Mouse (Mus musculus): ENCODE results near the gene Cacna2d3.

Gene Cacna2d3

DNA sequence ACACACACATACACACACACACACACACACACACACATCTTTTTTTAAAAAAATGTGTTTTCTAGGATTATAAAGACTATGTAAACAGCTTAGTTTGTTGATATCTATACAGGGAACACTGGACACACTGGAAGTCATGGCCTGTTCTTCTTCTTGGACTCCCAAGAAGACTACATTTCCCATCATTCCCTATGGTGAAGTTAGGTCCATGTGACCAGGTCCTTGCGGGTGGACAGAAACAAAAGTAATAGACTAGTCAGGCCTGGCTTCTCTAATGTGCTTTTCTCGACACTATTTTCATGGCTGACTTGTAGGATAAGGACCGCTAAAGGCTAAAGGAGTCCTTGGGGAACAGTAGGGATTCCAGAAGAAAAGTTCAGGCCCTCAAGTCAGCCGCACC lies 78.4 kb downstream of the Cacna2d3 start:
- no peak for DNase-seq (ENCODE audit: low read depth, low spot score)

DNA sequence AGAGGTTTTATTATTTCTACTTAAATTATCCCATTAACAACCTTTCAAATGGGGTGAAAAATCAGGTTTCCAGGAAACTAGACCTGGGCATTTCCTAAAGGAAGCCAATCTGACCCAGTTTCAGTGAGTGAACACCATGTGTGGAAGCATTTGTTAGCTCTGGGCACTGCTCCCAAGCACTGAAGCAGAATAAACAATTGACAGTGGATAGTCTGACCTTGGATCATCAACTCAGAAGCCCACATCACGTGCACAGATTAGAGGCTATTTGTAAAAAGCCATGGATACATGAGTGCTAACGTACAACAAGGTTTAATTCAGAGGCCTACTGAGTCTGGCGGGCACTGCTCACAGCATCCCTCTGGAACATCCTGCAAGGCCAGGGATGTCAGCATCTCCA lies 82.4 kb downstream of the Cacna2d3 start:
- no peak for DNase-seq (ENCODE audit: low read depth, low spot score)

DNA sequence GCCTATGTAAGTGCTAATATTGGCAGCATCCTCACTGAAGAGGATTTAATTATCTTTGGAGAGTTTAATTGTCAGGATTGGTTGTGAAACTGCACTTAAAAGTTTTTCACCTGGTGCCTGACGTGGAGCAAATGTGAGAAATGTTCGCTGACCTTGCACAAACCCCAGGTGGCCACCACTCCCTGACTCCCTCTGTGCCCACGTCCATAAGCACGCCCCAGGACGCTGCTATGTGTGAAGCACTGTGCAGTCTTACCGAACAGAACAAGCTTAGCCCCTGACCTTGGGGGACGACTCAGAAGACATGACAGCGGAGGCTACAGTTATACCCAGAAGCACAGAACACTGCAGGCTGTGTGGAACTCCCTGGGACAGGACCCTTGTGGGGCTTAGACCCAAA lies 93.5 kb downstream of the Cacna2d3 start:
- no peak for DNase-seq (ENCODE audit: low read depth, low spot score)

DNA sequence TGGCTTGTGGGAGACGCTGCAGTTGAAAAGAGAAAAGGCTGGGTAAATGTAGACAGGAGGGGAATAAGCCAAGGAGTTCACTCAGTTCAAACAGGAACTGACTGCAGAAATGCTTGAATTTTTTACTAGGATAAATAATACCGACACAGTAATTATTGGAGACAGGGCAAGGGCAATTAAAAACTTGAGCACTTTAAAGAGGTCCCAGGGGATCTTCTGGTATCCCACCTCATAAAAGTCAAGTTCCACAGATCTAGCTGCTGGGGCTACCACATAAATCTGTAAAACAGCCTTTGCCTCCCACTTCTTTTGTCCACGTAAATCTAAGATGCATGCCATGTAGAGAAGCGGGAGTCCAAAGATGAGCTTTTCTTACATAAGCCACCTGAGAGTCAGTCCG lies 109.2 kb downstream of the Cacna2d3 start:
- DNase-seq (ENCODE audit: low read depth, low spot score) = no peak

DNA sequence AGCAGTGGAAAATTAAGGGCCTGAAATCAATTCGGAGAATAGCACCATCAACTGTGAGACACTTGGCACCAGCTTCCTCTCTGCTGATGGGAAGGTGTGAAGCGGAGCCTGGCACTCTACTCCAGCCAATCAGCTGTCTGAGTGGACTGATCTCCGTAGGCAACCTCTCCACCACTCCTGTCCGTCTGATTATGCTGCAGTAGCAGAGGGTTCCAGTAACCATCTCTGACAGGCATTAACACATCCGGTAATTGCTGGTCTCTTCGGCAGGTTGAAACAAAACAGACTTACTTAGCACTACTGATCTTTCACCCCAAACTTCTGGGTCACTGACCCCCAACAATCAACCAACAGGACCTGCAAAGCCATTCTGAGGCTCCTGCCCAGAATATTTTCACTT lies 112.9 kb downstream of the Cacna2d3 start:
- no peak for DNase-seq (ENCODE audit: low read depth, low spot score)

DNA sequence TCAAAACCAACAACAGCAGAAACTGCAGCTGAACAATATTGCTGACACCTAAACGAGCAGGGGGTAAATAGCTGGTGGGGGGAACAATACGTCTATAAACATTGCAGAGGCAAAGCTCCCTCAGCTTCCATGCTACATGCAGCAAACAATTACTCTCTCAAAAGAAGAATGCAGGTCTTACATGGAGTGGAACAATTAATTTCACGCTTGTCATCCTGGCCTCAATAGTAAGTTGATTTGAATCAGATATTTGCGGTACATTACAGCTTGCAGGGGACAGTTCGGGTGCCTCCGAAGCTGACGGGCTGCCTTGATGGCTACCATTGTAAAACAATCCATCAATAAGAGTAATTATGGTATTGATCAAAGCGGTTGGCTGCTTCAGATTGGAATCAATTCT lies 122.2 kb downstream of the Cacna2d3 start:
- no peak for DNase-seq (ENCODE audit: low read depth, low spot score)

DNA sequence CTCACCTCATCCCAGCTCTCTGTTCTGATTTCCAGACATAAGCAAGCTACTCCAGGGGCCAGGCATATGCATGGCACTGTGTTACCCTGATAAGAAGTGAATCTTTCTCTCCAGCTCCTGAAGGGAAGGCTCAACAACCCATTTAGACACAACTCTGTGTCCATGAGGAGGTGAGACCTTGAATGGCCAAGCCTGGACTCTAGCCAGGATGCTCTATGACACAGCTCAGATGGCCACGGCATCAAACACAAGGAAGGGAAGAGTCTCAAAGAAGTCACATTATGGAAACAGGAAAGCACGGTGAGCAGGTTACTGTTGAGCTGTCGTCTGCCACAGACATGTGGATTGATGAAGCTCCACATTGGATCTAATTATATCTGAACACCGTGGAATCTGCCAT lies 128.8 kb downstream of the Cacna2d3 start:
- no peak for DNase-seq (ENCODE audit: low read depth, low spot score)

DNA sequence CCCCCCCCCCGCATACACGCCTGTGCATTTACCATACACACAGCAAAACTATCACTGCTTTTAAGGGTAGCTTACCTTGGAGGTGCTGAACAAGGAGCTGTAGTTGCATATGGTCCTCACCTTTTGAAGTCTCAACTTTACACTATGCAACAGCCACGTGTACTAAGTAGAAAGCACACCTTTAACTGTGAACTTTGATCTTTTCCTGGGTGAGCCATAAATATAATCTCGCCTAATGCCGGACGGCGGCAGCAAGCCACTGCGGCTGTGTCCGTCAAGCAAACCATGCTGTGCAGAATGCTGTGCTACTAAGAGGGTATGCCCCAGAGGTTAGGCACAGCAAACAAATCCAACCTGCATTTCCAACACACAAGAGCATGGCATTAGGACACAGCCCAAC lies 132.0 kb downstream of the Cacna2d3 start:
- DNase-seq (ENCODE audit: low read depth, low spot score) = no peak

DNA sequence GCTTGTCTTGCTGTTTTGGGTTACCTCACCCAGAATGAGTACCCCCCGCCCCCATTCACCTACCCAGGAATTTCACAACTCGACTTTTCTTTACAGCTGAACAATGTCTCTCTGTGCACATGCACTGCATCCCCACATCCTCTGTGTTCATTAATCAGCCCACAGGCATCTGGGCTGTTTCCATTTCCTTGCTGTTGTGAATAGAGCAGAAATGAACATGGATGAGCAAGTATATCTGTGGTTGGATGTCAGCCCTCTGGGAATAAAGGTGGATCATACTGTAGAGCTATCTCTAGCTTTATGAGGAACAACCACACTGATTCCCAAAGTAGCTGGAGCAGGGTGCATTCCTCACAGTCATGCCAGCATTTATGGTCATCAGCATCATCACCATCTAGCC lies 139.7 kb downstream of the Cacna2d3 start:
- no peak for DNase-seq (ENCODE audit: low read depth, low spot score)

DNA sequence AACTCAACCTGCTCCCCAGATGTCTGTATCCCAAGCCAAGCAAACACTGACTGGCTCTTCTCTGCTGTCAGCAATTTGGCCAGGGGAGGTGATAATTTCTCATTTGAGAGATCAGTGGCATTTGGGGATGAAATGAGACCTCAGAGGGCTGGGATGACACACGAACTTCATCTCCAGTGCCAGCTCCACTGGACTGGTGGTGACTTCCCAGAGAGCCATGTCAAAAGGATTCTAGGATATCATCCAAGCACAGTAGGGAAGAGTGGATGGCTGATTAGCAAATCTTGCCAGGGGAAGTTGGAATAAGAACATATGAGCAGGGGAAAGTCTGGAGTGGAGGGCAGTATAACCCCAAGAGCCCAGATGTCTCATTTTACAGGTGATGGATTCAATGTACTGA lies 143.9 kb downstream of the Cacna2d3 start:
- DNase-seq (ENCODE audit: low read depth, low spot score) = no peak

DNA sequence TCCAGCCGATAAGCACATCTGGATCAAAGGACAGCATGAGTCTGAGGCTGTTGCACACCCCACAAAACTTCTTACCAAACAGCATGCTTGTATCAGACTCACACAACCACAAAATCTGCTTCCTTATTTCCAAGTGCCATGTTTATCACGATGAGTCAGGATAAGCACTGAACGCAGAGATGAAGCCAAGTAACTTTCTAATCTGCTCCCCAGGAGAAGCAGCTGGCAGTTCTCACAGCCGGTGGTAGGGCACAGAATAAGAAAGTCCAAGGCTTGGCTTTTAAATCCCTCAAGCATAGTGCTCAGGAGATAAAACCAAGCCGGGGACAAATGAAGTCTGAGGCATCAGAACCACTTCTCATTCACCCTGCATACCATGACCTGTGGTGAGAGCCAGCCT lies 146.1 kb downstream of the Cacna2d3 start:
- no peak for DNase-seq (ENCODE audit: low read depth, low spot score)

DNA sequence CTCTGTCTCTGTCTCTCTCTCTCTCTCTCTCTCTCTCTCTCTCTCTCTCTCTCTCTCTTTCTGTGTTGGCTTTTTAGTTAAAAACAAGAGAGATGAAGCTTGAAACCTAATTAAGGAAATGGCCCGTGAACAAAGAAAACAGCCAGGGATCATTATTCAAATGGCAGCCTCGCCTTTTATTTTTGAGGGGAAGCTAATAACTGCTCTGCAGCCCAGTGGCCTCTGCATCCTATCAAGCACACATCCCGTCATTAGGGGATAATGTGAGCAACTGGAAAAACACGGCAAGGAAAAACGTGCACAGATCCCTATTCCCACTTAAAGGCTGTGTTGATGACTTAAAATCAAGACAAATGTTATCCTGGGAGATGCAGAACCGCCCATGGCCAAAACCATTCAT lies 159.0 kb downstream of the Cacna2d3 start:
- no peak for DNase-seq (ENCODE audit: low read depth, low spot score)

DNA sequence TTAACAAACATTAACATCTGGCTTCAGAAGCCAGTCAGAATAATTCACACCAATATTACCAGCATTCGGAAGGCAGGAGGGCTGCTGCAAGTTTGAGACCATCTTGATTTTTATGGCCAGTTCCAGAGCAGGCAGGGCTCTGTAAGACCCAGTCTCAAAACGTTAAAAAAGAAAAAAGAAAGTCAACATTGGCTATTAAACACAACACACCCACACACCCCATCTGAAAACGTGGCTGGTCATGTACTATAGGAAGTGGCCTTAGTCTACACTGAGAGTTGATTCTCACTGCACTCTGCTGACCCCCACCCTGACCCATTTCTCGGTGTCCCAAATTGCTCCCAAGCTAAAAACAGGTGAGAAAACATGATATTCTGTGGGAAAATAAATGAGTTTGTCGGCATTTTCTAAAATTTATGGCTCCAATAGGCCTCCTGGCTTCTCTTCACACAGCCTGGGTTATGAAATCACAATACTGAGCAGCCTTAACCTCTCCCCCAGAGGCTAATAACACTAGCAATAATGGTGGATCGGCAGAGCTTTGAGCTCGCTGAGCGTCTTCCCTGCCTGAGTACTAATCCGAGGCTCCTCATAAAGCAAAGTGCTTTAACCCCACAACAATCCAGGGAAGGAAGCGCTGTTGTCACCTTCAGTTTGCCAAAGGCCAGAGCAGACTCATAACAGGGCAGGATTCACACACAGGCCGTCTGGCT lies 160.4 kb downstream of the Cacna2d3 start:
- no peak for DNase-seq (ENCODE audit: low read depth, low spot score)

DNA sequence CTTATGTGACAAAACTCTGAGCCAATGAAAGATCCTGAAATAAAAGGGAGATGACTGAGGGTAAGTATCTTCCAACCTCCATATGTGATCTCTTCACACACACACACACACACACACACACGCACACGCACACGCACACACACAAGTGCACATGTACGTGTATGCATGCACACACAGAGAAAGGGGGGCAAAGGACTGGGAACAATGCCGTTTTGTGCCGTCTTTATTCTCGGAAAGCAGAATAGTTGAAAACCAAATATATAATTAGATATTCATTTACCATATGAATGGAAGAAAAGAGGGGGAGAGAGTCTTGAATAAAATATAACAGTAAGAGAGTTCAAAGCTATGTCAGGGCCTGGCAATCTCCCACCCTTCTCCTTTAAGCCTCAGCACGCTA lies 163.2 kb downstream of the Cacna2d3 start:
- DNase-seq (ENCODE audit: low read depth, low spot score) = no peak

DNA sequence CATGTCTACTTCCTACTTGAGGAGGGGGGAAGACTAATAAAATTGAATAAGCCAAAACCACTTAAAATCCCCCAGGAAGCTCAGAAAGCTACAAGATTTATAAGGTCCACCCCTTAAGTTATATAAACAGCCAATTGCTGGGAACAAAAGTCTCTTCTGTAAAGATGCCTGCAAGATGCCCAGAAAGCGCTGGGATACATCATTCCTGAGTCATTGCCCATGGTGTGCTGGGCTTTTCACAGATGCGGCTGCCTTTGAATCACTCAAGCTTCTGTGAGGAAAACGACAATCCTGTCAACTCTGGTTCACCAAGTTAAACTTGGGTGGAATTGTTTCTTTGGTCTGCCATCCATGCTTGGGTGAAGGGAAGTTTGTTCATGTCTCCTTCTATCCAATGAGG lies 165.5 kb downstream of the Cacna2d3 start:
- no peak for DNase-seq (ENCODE audit: low read depth, low spot score)

DNA sequence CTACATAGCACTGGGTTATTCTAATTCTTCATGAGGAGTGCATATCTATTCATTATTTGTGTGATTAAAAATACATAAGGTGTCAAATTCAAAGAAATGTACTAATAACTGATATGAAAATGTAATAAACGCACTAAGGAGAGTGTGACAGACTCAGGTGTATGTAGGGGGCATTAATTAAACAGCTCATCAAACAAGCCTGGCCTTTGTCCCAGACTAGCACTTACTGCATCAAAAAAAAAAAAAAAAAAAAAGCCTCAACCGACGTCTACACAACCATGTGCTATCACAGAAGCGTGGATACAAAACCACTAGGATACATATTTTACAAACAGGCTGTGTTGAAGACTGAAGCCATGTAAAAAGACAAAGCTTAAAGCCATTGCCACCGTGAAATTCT lies 169.2 kb downstream of the Cacna2d3 start:
- no peak for DNase-seq (ENCODE audit: low read depth, low spot score)

DNA sequence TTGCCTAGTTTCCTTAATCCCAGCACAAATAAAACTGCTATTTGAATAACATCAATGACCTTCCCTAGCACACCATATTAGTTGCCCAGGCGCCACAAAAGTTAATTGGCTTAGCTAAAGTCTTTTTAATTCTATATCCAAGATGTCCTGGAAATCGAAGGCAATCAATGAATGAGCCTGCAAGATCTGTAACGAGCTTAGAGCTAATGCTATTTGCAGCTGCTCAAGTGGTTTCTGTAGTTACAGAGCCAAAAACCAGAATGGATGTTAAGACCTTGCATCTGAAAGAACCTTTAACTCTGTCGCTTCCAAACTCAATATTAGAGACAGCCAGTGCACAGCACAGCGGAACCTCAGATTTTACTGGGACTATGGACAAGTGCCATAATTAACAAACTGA lies 173.0 kb downstream of the Cacna2d3 start:
- DNase-seq (ENCODE audit: low read depth, low spot score) = no peak

DNA sequence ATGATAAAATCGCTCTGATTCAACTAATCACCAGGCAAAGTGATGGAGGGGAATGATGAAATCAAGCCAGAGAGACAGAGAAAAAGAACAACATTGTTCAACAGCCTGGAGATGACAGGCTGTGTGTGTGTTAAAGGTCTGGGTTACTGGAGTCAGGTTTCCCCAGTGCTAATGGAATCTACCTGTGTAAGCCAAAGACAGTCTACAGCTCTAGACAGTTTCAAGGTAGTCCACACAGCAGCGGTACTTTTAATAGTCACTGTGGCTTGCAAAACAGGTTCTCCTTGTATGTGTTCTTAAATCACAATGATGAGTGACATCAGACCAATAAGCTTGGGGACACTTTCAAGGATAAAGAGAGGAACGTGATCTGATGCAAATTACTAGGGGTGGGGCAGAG lies 191.1 kb downstream of the Cacna2d3 start:
- no peak for DNase-seq (ENCODE audit: low read depth, low spot score)

DNA sequence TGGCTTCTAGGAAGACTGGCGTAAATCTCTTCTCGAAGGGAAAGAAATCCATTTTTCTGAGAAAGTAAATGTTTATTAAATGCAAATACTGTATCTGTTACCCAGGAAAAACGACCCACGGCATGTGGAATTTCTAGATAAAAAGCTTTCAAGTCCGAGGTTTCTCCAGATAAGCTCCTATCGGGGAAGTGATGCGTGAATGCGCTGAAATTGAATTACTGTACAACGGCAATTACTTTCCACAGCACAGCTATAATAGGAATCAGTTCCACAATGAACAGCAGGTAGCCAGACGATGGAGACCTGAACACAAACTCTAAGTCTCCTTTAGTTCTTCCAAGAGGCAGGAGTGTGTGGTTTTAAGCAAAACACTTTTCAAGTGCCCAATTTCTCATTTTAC lies 193.0 kb downstream of the Cacna2d3 start:
- no peak for DNase-seq (ENCODE audit: low read depth, low spot score)

DNA sequence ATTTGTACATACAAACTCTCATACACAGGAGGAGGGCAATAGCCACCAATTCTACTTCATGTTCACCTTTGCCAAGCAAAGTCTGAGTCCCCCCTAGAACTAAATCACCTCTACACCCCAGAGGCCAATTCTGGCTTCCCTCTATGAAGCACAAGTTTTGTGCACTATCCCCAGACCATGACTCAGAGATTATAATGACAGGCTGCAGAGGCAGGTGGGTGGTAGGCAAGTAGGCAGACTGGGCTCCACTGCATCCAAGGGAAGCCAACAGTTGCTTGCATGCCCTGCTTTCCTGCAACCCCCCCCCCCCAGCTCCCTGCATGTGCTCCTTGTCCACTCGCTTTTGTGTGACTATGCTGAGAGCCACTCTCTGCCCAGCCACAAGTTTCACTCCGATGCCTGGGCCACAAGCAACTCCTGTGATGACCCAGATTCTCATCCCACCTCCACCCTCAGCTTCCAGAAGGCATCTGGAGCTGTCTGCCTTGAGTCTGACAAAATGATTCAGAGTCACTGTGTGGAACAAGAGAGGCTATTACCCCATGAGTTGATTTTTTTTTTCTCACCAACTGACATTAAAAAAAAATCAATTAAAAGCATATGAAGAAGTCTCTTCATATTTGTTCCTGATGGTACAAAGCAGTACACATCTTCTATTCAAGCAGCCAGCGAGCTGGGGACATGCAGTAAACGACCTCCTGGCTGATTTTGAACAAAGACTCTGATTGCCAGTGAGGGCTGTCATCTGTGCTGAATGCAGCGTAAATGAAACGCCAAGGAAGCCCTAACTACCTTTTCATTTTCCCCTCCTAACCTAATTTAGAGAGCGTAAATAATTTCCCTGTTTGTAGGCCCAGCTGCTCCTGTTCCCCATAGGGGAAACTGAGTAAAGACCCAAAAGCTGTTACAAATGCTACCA lies 201.7 kb downstream of the Cacna2d3 start:
- DNase-seq (ENCODE audit: low read depth, low spot score) = no peak

DNA sequence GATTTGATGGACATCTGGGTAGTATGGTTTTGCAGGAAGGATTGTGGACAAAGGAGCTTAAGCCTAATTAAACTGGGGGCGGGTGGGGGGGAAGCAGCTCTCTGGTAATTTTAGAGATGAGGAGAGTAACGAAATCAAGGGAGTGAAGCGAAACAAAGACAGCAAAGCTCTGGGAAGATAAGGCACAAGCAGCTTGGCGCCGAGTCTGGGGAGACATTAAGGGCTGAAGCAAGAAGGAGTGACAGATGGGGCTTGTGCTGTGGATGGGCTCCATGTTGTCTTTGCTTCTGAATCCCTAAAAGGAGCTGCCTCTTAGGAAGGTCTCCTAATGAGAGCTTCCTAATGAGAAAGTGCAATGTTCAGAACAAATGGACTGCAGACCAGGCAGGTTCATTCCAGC lies 219.0 kb downstream of the Cacna2d3 start:
- DNase-seq (ENCODE audit: low read depth, low spot score) = no peak

DNA sequence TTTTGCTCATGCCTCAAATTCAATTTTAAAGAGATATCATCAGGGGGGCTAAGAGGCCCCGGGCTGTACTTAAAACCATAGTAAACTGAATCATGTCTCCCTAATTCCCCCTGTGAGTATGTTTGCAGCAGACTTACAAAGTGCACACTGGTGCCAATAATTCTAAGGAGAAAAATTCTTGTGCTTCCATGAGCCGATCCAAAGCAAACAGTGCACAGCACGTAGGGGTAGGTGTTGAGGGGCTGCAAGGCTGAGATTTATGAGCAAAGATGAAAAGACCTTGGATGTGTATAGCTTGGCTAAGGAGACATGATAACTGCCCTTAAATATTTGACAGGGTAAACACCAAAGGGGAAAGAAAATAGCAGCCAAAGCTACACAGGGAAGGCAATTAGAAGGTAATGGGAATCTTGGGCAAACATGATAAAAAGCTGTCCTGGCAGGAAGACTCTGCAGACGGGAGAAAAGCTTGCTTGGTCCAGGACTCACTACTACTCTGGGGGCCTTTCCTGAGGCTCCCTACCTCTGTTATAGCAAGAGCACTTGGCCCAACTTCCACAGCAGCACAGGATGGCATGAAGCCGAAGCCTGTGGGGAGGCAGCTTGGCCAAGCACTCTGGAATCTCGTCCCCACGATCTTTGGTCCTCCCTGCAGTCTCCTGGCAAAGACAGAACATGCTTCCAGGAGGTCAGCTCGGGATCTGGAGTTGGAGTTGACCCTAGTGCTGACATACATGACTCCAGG lies 222.9 kb downstream of the Cacna2d3 start:
- no peak for DNase-seq (ENCODE audit: low read depth, low spot score)

All from c-Kit-negative CD71-positive TER-119-positive erythroid progenitor cells, embryonic 14.5 days (primary cell).